Mouse (Mus musculus): ENCODE measurements around the gene Ndufa8. TPM values are rescaled to one million over a fixed set of nuclear protein-coding genes. Genes with fewer than 3 reads are reported as not detected.

Ndufa8 gene
- polyA plus RNA-seq, 1 experiment, result 37.6 TPM

- Histone ChIP-seq H3K27ac (ENCODE audit: control insufficient read depth, insufficient read depth, low read depth, low read length, poor library complexity) (no peak overlapping the region), H3K4me3 (replicated peaks; ENCODE audit: control insufficient read depth, low read depth, low read length) (no peak overlapping the region), H3K4me1 (ENCODE audit: control insufficient read depth, insufficient read depth, low read length) (no peaks in the 10 kb centered on the region)
- TF ChIP-seq POLR2A (IDR thresholded peaks at IDR 0.05; ENCODE audit: borderline replicate concordance, control insufficient read depth, low read depth, low read length) (no peak), CTCF (IDR thresholded peaks at IDR 0.05; ENCODE audit: control insufficient read depth, insufficient read depth, low read length) (no peak)
- WGBS, result 11% methylated on average over 11 of the region's 11 CpGs
These were observed 13.7 kb downstream of the Ndufa8 start for GRCm38 (mm10) chr2:36035413-36036081.

- no peak overlapping the region for H3K27ac ChIP-seq (ENCODE audit: control insufficient read depth, insufficient read depth, low read depth, low read length, poor library complexity)
- TF ChIP-seq CTCF (IDR thresholded peaks at IDR 0.05; ENCODE audit: control insufficient read depth, insufficient read depth, low read length), result no peak
- no peak for TF ChIP-seq POLR2A (IDR thresholded peaks at IDR 0.05; ENCODE audit: borderline replicate concordance, control insufficient read depth, low read depth, low read length)
- no peak overlapping the region for H3K4me3 ChIP-seq (replicated peaks; ENCODE audit: control insufficient read depth, low read depth, low read length)
- H3K4me1 ChIP-seq (ENCODE audit: control insufficient read depth, insufficient read depth, low read length), result no peaks in the 10 kb centered on the region
- WGBS, result 24% methylated on average over 7 of the region's 7 CpGs
These were observed 14.3 kb downstream of the Ndufa8 start for GRCm38 (mm10) chr2:36034898-36035297.

GRCm38 (mm10) chr2:36033966-36034365 lies 15.2 kb downstream of the Ndufa8 start:
- TF ChIP-seq POLR2A (IDR thresholded peaks at IDR 0.05; ENCODE audit: borderline replicate concordance, control insufficient read depth, low read depth, low read length) (no peak), CTCF (IDR thresholded peaks at IDR 0.05; ENCODE audit: control insufficient read depth, insufficient read depth, low read length) (no peak)
- Histone ChIP-seq H3K27ac (ENCODE audit: control insufficient read depth, insufficient read depth, low read depth, low read length, poor library complexity) (no peak overlapping the region), H3K4me1 (ENCODE audit: control insufficient read depth, insufficient read depth, low read length) (no peaks in the 10 kb centered on the region), H3K4me3 (replicated peaks; ENCODE audit: control insufficient read depth, low read depth, low read length) (no peak overlapping the region)
- 81% methylated on average over 7 of the region's 7 CpGs for WGBS

- Histone ChIP-seq H3K4me3 (replicated peaks; ENCODE audit: control insufficient read depth, low read depth, low read length) (no peak overlapping the region), H3K4me1 (ENCODE audit: control insufficient read depth, insufficient read depth, low read length) (no peaks in the 10 kb centered on the region), H3K27ac (ENCODE audit: control insufficient read depth, insufficient read depth, low read depth, low read length, poor library complexity) (no peak overlapping the region)
- no peak for TF ChIP-seq CTCF (IDR thresholded peaks at IDR 0.05; ENCODE audit: control insufficient read depth, insufficient read depth, low read length)
- no peak for TF ChIP-seq POLR2A (IDR thresholded peaks at IDR 0.05; ENCODE audit: borderline replicate concordance, control insufficient read depth, low read depth, low read length)
- WGBS, result 82% methylated on average over 7 of the region's 7 CpGs
These were observed 16.3 kb downstream of the Ndufa8 start for GRCm38 (mm10) chr2:36032884-36033283.

GRCm38 (mm10) chr2:36023291-36023690 lies 25.9 kb downstream of the Ndufa8 start:
- WGBS, result 70% methylated on average over 3 of the region's 3 CpGs
- TF ChIP-seq CTCF (IDR thresholded peaks at IDR 0.05; ENCODE audit: control insufficient read depth, insufficient read depth, low read length) (no peak), POLR2A (IDR thresholded peaks at IDR 0.05; ENCODE audit: borderline replicate concordance, control insufficient read depth, low read depth, low read length) (no peak)
- Histone ChIP-seq H3K4me1 (ENCODE audit: control insufficient read depth, insufficient read depth, low read length) (no peaks in the 10 kb centered on the region; the same call in 1 of the 2 replicates), H3K27ac (ENCODE audit: control insufficient read depth, insufficient read depth, low read depth, low read length, poor library complexity) (no peak overlapping the region), H3K4me3 (replicated peaks; ENCODE audit: control insufficient read depth, low read depth, low read length) (no peak overlapping the region)

GRCm38 (mm10) chr2:36021385-36022159 lies 27.6 kb downstream of the Ndufa8 start:
- H3K4me1 ChIP-seq (ENCODE audit: control insufficient read depth, insufficient read depth, low read length), result no peaks in the 10 kb centered on the region; the same call in 1 of the 2 replicates
- TF ChIP-seq CTCF (IDR thresholded peaks at IDR 0.05; ENCODE audit: control insufficient read depth, insufficient read depth, low read length), result peak; percentile 51
- no peak for TF ChIP-seq POLR2A (IDR thresholded peaks at IDR 0.05; ENCODE audit: borderline replicate concordance, control insufficient read depth, low read depth, low read length)
- no peak overlapping the region for H3K27ac ChIP-seq (ENCODE audit: control insufficient read depth, insufficient read depth, low read depth, low read length, poor library complexity)
- WGBS, result 11% methylated on average over 32 of the region's 32 CpGs
- H3K4me3 ChIP-seq (replicated peaks; ENCODE audit: control insufficient read depth, low read depth, low read length), result no peak overlapping the region

- 60% methylated on average over 12 of the region's 12 CpGs for WGBS
- TF ChIP-seq CTCF (IDR thresholded peaks at IDR 0.05; ENCODE audit: control insufficient read depth, insufficient read depth, low read length), result no peak
- TF ChIP-seq POLR2A (IDR thresholded peaks at IDR 0.05; ENCODE audit: borderline replicate concordance, control insufficient read depth, low read depth, low read length), result no peak
- H3K4me1 ChIP-seq (ENCODE audit: control insufficient read depth, insufficient read depth, low read length), result no peaks in the 10 kb centered on the region
- H3K27ac ChIP-seq (ENCODE audit: control insufficient read depth, insufficient read depth, low read depth, low read length, poor library complexity), result no peak overlapping the region
- H3K4me3 ChIP-seq (replicated peaks; ENCODE audit: control insufficient read depth, low read depth, low read length), result no peak overlapping the region
These were observed 36.2 kb downstream of the Ndufa8 start for GRCm38 (mm10) chr2:36013010-36013409.

GRCm38 (mm10) chr2:36011331-36011825 lies 37.8 kb downstream of the Ndufa8 start:
- no peak for TF ChIP-seq POLR2A (IDR thresholded peaks at IDR 0.05; ENCODE audit: borderline replicate concordance, control insufficient read depth, low read depth, low read length)
- no peak for TF ChIP-seq CTCF (IDR thresholded peaks at IDR 0.05; ENCODE audit: control insufficient read depth, insufficient read depth, low read length)
- no peak overlapping the region for H3K4me3 ChIP-seq (replicated peaks; ENCODE audit: control insufficient read depth, low read depth, low read length)
- 1% methylated on average over 44 of the region's 44 CpGs for WGBS
- H3K27ac ChIP-seq (ENCODE audit: control insufficient read depth, insufficient read depth, low read depth, low read length, poor library complexity), result no peak overlapping the region
- H3K4me1 ChIP-seq (ENCODE audit: control insufficient read depth, insufficient read depth, low read length), result no peaks in the 10 kb centered on the region

Data from bone marrow, adult 2 months (tissue).